Mouse (Mus musculus) neural tube, embryonic 12.5 days (tissue): Measurements from ENCODE around the gene Ncf1. TPM values are rescaled to one million over a fixed set of nuclear protein-coding genes. Genes with fewer than 3 reads are reported as not detected.

Source experiments
- ATAC-seq: fragments of 200-750 bp; cut with Nextera tagmentation; 2 replicates; pipeline ENCODE4 v1.8.0; 2017; ENCODE audit warnings: low read depth, mild to moderate bottlenecking, moderate TSS enrichment, moderate library complexity; ENCODE audit not compliant: low FRiP score
- H3K27ac ChIP-seq: fragments of 300-500 bp; sonication (generic); 2 replicates; pipeline ENCODE4 v1.5.1; 2016
- H3K27me3 ChIP-seq: fragments of 300-500 bp; sonication (generic); replicated peaks from 2 replicates; pipeline ENCODE4 v1.6.1; 2016; ENCODE audit warnings: mild to moderate bottlenecking
- H3K36me3 ChIP-seq: fragments of 300-500 bp; sonication (generic); 2 replicates; pipeline ENCODE4 v1.6.1; 2016; ENCODE audit warnings: mild to moderate bottlenecking
- H3K4me1 ChIP-seq: fragments of 300-500 bp; sonication (generic); 2 replicates; pipeline ENCODE4 v1.6.1; 2016
- H3K4me2 ChIP-seq: fragments of 300-500 bp; sonication (generic); replicated peaks from 2 replicates; pipeline ENCODE4 v1.6.1; 2016; ENCODE audit warnings: mild to moderate bottlenecking
- H3K4me3 ChIP-seq: fragments of 300-500 bp; sonication (generic); 2 replicates; pipeline ENCODE4 v1.5.1; 2016
- H3K9ac ChIP-seq: fragments of 300-500 bp; sonication (generic); 2 replicates; pipeline ENCODE4 v1.6.1; 2016; ENCODE audit warnings: mild to moderate bottlenecking
- H3K9me3 ChIP-seq: fragments of 300-500 bp; sonication (generic); 2 replicates; pipeline ENCODE4 v1.6.1; 2016; ENCODE audit warnings: mild to moderate bottlenecking
- WGBS: fragments of 180-500 bp; shearing (Covaris S2); methylation state at CpG from one replicate; pipeline ENCODE4 v1.1.7; 2016; 5-methylcytosine and 5-hydroxymethylcytosine counted together
- polyA plus RNA-seq: library from polyadenylated mRNA; unstranded; fragments of >200 nt; fragmentation: Nextera tagmentation; extraction: Ambion mirVana; gene quantifications from 2 replicates; pipeline ENCODE4 v1.2.1, GENCODE M21; 2016

The Ncf1 gene
- polyA plus RNA-seq: 3.0 and 3.5 TPM in 2 replicates

GRCm38 (mm10) chr5:134229391-134229790 is at the start of gene Ncf1:
Gene Ncf1 (minus strand): TSS chr5:134229625.
- H3K4me3 ChIP-seq: no peak within 1 kb of the TSS
- ATAC-seq: no peak
- 87% methylated on average over 7 of the region's 7 CpGs for WGBS
- peaks cover 7% of the 10 kb centered on the region for H3K4me1 ChIP-seq
- H3K9ac ChIP-seq: no peak within 1 kb of the TSS
- no peak within 1 kb of the TSS for H3K4me2 ChIP-seq
- H3K27ac ChIP-seq: no peak within 1 kb of the TSS
- no peaks in the 10 kb centered on the region for H3K27me3 ChIP-seq
- no peaks in the 10 kb centered on the region for H3K36me3 ChIP-seq
- H3K9me3 ChIP-seq: no peaks in the 10 kb centered on the region

GRCm38 (mm10) chr5:134277109-134277508 is 47.7 kb upstream of the Ncf1 start:
- Histone ChIP-seq H3K27me3 (no peaks in the 10 kb centered on the region), H3K27ac (no peak overlapping the region), H3K9ac (no peak overlapping the region), H3K4me2 (no peak overlapping the region), H3K4me3 (no peak overlapping the region), H3K9me3 (no peaks in the 10 kb centered on the region), H3K4me1 (no peaks in the 10 kb centered on the region), H3K36me3 (peaks cover 91% of the 10 kb centered on the region)
- WGBS: 90% methylated on average over 4 of the region's 4 CpGs
- no peak for ATAC-seq

- H3K4me3 ChIP-seq: no peak overlapping the region
- no peaks in the 10 kb centered on the region for H3K27me3 ChIP-seq
- H3K4me2 ChIP-seq: no peak overlapping the region
- H3K27ac ChIP-seq: no peak overlapping the region
- no peaks in the 10 kb centered on the region for H3K9me3 ChIP-seq
- no peak for ATAC-seq
- H3K4me1 ChIP-seq: no peaks in the 10 kb centered on the region
- H3K36me3 ChIP-seq: peaks cover 92% of the 10 kb centered on the region
- WGBS: 91% methylated on average over 10 of the region's 10 CpGs
- no peak overlapping the region for H3K9ac ChIP-seq
Measured at GRCm38 (mm10) chr5:134275556-134275955, 46.1 kb upstream of the Ncf1 start.

- peaks cover 91% of the 10 kb centered on the region for H3K36me3 ChIP-seq
- H3K4me2 ChIP-seq: no peak overlapping the region
- 92% methylated on average over 11 of the region's 11 CpGs for WGBS
- no peaks in the 10 kb centered on the region for H3K27me3 ChIP-seq
- no peaks in the 10 kb centered on the region for H3K4me1 ChIP-seq
- no peak overlapping the region for H3K4me3 ChIP-seq
- H3K27ac ChIP-seq: no peak overlapping the region
- no peak overlapping the region for H3K9ac ChIP-seq
- H3K9me3 ChIP-seq: no peaks in the 10 kb centered on the region
- ATAC-seq: no peak
Measured at GRCm38 (mm10) chr5:134275021-134275420, 45.6 kb upstream of the Ncf1 start.

- H3K36me3 ChIP-seq: peaks cover 89% of the 10 kb centered on the region
- no peaks in the 10 kb centered on the region for H3K27me3 ChIP-seq
- whole genome bisulfite sequencing: 91% methylated on average over 8 of the region's 8 CpGs
- ATAC-seq: no peak
- no peaks in the 10 kb centered on the region for H3K4me1 ChIP-seq
- H3K4me2 ChIP-seq: no peak overlapping the region
- H3K9ac ChIP-seq: no peak overlapping the region
- H3K4me3 ChIP-seq: no peak overlapping the region
- H3K27ac ChIP-seq: no peak overlapping the region
- H3K9me3 ChIP-seq: no peaks in the 10 kb centered on the region
Measured at GRCm38 (mm10) chr5:134273761-134274160, 44.3 kb upstream of the Ncf1 start.

GRCm38 (mm10) chr5:134272761-134273160 is 43.3 kb upstream of the Ncf1 start:
- Histone ChIP-seq H3K9me3 (no peaks in the 10 kb centered on the region), H3K4me3 (no peak overlapping the region), H3K9ac (no peak overlapping the region), H3K27me3 (no peaks in the 10 kb centered on the region), H3K4me1 (no peaks in the 10 kb centered on the region), H3K4me2 (no peak overlapping the region), H3K27ac (no peak overlapping the region), H3K36me3 (peaks cover 89% of the 10 kb centered on the region)
- 88% methylated on average over 11 of the region's 11 CpGs for WGBS
- ATAC-seq: no peak

- H3K36me3 ChIP-seq: peaks cover 87% of the 10 kb centered on the region
- no peaks in the 10 kb centered on the region for H3K9me3 ChIP-seq
- H3K4me2 ChIP-seq: no peak overlapping the region
- no peak overlapping the region for H3K9ac ChIP-seq
- no peaks in the 10 kb centered on the region for H3K27me3 ChIP-seq
- ATAC-seq: no peak
- no peak overlapping the region for H3K4me3 ChIP-seq
- 89% methylated on average over 11 of the region's 11 CpGs for WGBS
- no peaks in the 10 kb centered on the region for H3K4me1 ChIP-seq
- no peak overlapping the region for H3K27ac ChIP-seq
Measured at GRCm38 (mm10) chr5:134271421-134271820, 42.0 kb upstream of the Ncf1 start.

- H3K27ac ChIP-seq: no peak overlapping the region
- no peak for ATAC-seq
- 98% methylated on average over 4 of the region's 4 CpGs for WGBS
- no peak overlapping the region for H3K9ac ChIP-seq
- no peaks in the 10 kb centered on the region for H3K27me3 ChIP-seq
- H3K9me3 ChIP-seq: no peaks in the 10 kb centered on the region
- H3K36me3 ChIP-seq: peaks cover 86% of the 10 kb centered on the region
- H3K4me2 ChIP-seq: no peak overlapping the region
- no peak overlapping the region for H3K4me3 ChIP-seq
- H3K4me1 ChIP-seq: no peaks in the 10 kb centered on the region
Measured at GRCm38 (mm10) chr5:134270566-134270965, 41.1 kb upstream of the Ncf1 start.

GRCm38 (mm10) chr5:134269751-134270150 is 40.3 kb upstream of the Ncf1 start:
- Histone ChIP-seq H3K27ac (no peak overlapping the region), H3K27me3 (no peaks in the 10 kb centered on the region), H3K9ac (no peak overlapping the region), H3K4me1 (no peaks in the 10 kb centered on the region), H3K4me3 (no peak overlapping the region), H3K4me2 (no peak overlapping the region), H3K36me3 (peaks cover 86% of the 10 kb centered on the region), H3K9me3 (no peaks in the 10 kb centered on the region)
- WGBS: 93% methylated on average over 5 of the region's 5 CpGs
- ATAC-seq: no peak

- no peak overlapping the region for H3K4me3 ChIP-seq
- no peaks in the 10 kb centered on the region for H3K4me1 ChIP-seq
- H3K4me2 ChIP-seq: no peak overlapping the region
- H3K27ac ChIP-seq: no peak overlapping the region
- H3K27me3 ChIP-seq: no peaks in the 10 kb centered on the region
- H3K9me3 ChIP-seq: no peaks in the 10 kb centered on the region
- whole genome bisulfite sequencing: 98% methylated on average over 8 of the region's 8 CpGs
- peaks cover 88% of the 10 kb centered on the region for H3K36me3 ChIP-seq
- ATAC-seq: no peak
- no peak overlapping the region for H3K9ac ChIP-seq
Measured at GRCm38 (mm10) chr5:134268751-134269150, 39.3 kb upstream of the Ncf1 start.

- no peak for ATAC-seq
- Histone ChIP-seq H3K9me3 (no peaks in the 10 kb centered on the region), H3K27ac (no peak overlapping the region), H3K4me2 (no peak overlapping the region), H3K27me3 (no peaks in the 10 kb centered on the region), H3K4me1 (no peaks in the 10 kb centered on the region), H3K4me3 (no peak overlapping the region), H3K9ac (no peak overlapping the region), H3K36me3 (peaks cover 88% of the 10 kb centered on the region)
- 85% methylated on average over 18 of the region's 18 CpGs for WGBS
Measured at GRCm38 (mm10) chr5:134266404-134266803, 37.0 kb upstream of the Ncf1 start.

- Histone ChIP-seq H3K9me3 (no peaks in the 10 kb centered on the region), H3K9ac (no peak overlapping the region), H3K4me1 (no peaks in the 10 kb centered on the region), H3K27ac (no peak overlapping the region), H3K4me3 (no peak overlapping the region), H3K4me2 (no peak overlapping the region), H3K27me3 (no peaks in the 10 kb centered on the region), H3K36me3 (peaks cover 88% of the 10 kb centered on the region)
- 89% methylated on average over 2 of the region's 2 CpGs for WGBS
- no peak for ATAC-seq
Measured at GRCm38 (mm10) chr5:134265890-134266289, 36.5 kb upstream of the Ncf1 start.

- Histone ChIP-seq H3K9ac (no peak overlapping the region), H3K27me3 (no peaks in the 10 kb centered on the region), H3K27ac (no peak overlapping the region), H3K4me2 (no peak overlapping the region), H3K4me1 (no peaks in the 10 kb centered on the region), H3K4me3 (no peak overlapping the region), H3K9me3 (no peaks in the 10 kb centered on the region), H3K36me3 (peaks cover 97% of the 10 kb centered on the region)
- ATAC-seq: no peak
- WGBS: 87% methylated on average over 9 of the region's 9 CpGs
Measured at GRCm38 (mm10) chr5:134260001-134260636, 30.7 kb upstream of the Ncf1 start.
